Mouse (Mus musculus) cortical plate, adult 2 months (tissue): ENCODE measurements around the gene Lhx5.

Source experiments
- CTCF ChIP-seq: fragments of 200-500 bp; IDR thresholded peaks from 2 replicates; pipeline ENCODE4 v1.5.1; 2011; ENCODE audit warnings: mild to moderate bottlenecking, control low read depth, low read length; ENCODE audit not compliant: insufficient read depth; ENCODE audit errors: extremely low read depth
- POLR2A ChIP-seq: fragments of 200-500 bp; IDR thresholded peaks from 2 replicates; pipeline ENCODE4 v1.6.1; 2011; ENCODE audit warnings: mild to moderate bottlenecking, low read length, control low read depth; ENCODE audit not compliant: insufficient read depth; ENCODE audit errors: extremely low read depth

DNA sequence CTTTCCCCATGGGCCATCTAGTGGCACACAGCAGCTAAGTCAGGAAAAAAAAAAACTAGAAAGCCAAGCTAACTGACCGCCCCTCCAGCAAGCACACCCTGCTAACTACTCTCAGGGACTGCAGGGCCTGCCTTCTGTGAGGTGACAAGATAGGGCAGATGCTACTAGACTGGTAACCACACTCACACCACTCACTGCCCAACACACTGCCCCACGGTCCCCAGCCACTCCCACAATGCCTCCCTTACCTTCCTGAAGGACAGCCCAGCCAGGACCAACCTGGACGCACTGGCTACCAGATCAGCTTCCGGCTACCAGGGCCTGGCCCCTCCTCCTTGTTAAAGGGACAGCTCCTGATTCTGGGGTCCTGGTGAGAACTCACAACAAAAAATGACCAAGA is 35.5 kb downstream of the Lhx5 start:
- TF ChIP-seq CTCF (no peak), POLR2A (no peak)
